Mouse (Mus musculus) stomach, embryonic 15.5 days (tissue): ENCODE results near the gene Plekhm1. TPM values are rescaled to one million over a fixed set of nuclear protein-coding genes. Genes with fewer than 3 reads are reported as not detected.

ENCODE experiments used
- ATAC-seq: fragments of 200-750 bp; cut with Nextera tagmentation; 2 replicates; pipeline ENCODE4 v1.8.0; 2017; ENCODE audit warnings: low read depth, moderate number of reproducible peaks, moderate TSS enrichment; ENCODE audit not compliant: insufficient read depth, low FRiP score
- H3K27ac ChIP-seq: fragments of 300-500 bp; sonication (generic); 2 replicates; pipeline ENCODE4 v1.5.1; 2015; ENCODE audit warnings: mild to moderate bottlenecking, inconsistent platforms
- H3K27me3 ChIP-seq: fragments of 300-500 bp; sonication (generic); replicated peaks from 2 replicates; pipeline ENCODE4 v1.6.1; 2015; ENCODE audit warnings: inconsistent platforms
- H3K36me3 ChIP-seq: fragments of 300-500 bp; sonication (generic); 2 replicates; pipeline ENCODE4 v1.6.1; 2015; ENCODE audit warnings: inconsistent platforms
- H3K4me1 ChIP-seq: fragments of 300-500 bp; sonication (generic); 2 replicates; pipeline ENCODE4 v1.6.1; 2015; ENCODE audit warnings: inconsistent platforms
- H3K4me2 ChIP-seq: fragments of 300-500 bp; sonication (generic); 2 replicates; pipeline ENCODE4 v1.6.1; 2015; ENCODE audit warnings: mild to moderate bottlenecking, inconsistent platforms
- H3K4me3 ChIP-seq: fragments of 300-500 bp; sonication (generic); replicated peaks from 2 replicates; pipeline ENCODE4 v1.5.1; 2015; ENCODE audit warnings: inconsistent platforms
- H3K9ac ChIP-seq: fragments of 300-500 bp; sonication (generic); 2 replicates; pipeline ENCODE4 v1.6.1; 2015; ENCODE audit warnings: inconsistent platforms
- H3K9me3 ChIP-seq: fragments of 300-500 bp; sonication (generic); 2 replicates; pipeline ENCODE4 v1.6.1; 2016; ENCODE audit warnings: inconsistent platforms
- WGBS: fragments of 180-500 bp; shearing (Covaris S2); methylation state at CpG from one replicate; pipeline ENCODE4 v1.1.7; 2015; 5-methylcytosine and 5-hydroxymethylcytosine counted together
- polyA plus RNA-seq: library from polyadenylated mRNA; unstranded; fragments of >200 nt; fragmentation: Nextera tagmentation; extraction: Ambion mirVana; gene quantifications from 2 replicates; pipeline ENCODE4 v1.2.1, GENCODE M21; 2015

Plekhm1 gene
- polyA plus RNA-seq, 1 experiment from 2014 or later: 5.9 TPM

DNA sequence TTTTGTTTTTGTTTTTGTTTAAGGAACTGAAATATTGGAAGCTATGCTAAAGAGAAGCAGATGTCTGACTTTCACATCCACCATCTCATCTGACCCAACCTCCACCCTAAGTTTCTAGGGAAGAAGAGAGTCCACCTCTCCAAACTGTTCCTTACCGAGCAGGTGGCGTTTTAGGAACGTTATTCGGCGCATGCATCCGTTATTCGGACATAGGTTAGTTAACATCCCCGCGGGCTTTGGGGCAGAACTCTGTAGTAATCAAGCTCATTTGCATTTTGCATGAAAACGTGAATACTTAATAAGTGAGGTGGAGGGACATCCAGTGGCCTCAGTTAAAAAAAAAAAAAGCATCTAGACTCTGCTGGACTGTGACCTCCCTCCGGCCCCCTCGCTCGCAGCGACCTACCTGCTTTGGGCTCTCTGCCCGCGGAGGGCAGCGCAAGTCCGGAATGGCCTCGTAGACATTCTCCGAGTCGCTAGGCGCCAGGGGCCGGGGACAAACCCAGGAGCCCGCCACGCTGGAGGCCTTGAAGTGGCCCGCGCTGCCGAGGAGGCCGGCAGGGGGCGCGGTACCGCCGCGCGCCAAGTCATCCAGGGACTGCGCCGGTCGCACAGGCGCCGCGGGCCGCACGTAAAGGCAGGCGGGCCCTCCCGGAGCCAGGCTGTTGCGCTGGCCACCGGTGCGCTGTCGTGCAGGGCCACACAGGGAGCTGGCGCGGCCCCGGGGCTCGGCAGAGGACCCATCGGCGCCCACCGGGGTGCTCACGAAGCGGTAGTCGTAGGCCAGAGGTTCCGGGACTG lies 52.4 kb downstream of the Plekhm1 start:
- 3% methylated on average over 56 of the region's 60 CpGs for WGBS
- peak; percentile 32 for ATAC-seq
- peaks cover 21% of the 10 kb centered on the region for H3K27me3 ChIP-seq

DNA sequence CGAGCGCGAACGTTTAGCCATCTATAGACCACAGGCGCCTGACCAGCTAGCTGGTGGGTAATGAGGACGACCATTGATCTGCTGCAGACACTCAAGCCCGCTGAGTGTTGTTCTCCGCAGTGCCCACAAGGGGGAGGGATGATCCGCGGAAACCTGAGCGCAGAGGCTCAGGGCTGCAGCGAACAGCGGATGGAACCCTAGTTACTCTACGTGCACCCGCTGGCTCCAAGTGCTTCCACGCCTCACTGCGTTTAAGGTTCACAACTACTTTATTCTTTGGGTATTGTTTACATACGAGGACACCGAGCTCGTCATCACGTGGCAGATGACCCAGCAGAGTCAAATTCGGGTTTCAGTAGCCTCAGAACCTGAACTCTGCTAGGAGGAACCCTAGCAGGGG lies 53.4 kb downstream of the Plekhm1 start:
- Histone ChIP-seq H3K27ac (no peak overlapping the region), H3K9me3 (no peaks in the 10 kb centered on the region), H3K36me3 (no peaks in the 10 kb centered on the region), H3K4me3 (no peak overlapping the region; the same call in 1 of the 2 replicates), H3K27me3 (peaks cover 21% of the 10 kb centered on the region), H3K9ac (no peak overlapping the region), H3K4me1 (peaks cover 40% of the 10 kb centered on the region), H3K4me2 (peak overlapping the region; percentile 91)
- 1% methylated on average over 22 of the region's 22 CpGs for WGBS
- ATAC-seq: no peak

More for the DNA sequence above, 52.4 kb downstream of the Plekhm1 start:
- H3K4me1 ChIP-seq: peaks cover 40% of the 10 kb centered on the region
- no peaks in the 10 kb centered on the region for H3K9me3 ChIP-seq
- H3K27ac ChIP-seq: peak overlapping the region; percentile 48; the same call in 1 of the 2 replicates
- H3K4me3 ChIP-seq: peak overlapping the region; percentile 51
- peak overlapping the region; percentile 32; the same call in 1 of the 2 replicates for H3K9ac ChIP-seq
- H3K4me2 ChIP-seq: peak overlapping the region; percentile 91
- H3K36me3 ChIP-seq: no peaks in the 10 kb centered on the region

DNA sequence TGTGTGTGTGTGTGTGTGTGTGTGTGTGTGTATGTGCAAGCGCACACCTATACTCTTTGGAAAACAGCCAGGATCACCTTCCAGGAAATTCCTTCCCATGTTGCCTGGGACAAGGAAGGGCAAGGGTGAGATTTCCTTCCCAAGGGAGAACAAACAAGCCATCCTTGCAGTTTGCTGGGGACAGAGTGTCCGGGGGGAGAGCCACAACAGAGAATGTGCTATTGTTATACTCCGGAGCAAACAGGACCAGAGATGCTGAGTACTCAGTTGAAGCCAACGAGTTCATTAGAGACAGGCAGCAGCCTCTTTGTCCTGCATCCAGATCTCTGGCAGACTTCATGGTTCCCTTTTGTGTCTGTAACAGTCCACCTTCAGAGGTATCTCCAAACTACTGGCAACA lies 54.2 kb downstream of the Plekhm1 start:
- 66% methylated on average over 4 of the region's 4 CpGs for WGBS
- H3K9me3 ChIP-seq: no peaks in the 10 kb centered on the region
- no peaks in the 10 kb centered on the region for H3K36me3 ChIP-seq
- no peak overlapping the region for H3K27ac ChIP-seq
- no peak overlapping the region for H3K4me2 ChIP-seq
- H3K4me3 ChIP-seq: no peak overlapping the region
- no peak for ATAC-seq
- H3K9ac ChIP-seq: no peak overlapping the region
- peaks cover 36% of the 10 kb centered on the region for H3K4me1 ChIP-seq
- peaks cover 16% of the 10 kb centered on the region for H3K27me3 ChIP-seq

DNA sequence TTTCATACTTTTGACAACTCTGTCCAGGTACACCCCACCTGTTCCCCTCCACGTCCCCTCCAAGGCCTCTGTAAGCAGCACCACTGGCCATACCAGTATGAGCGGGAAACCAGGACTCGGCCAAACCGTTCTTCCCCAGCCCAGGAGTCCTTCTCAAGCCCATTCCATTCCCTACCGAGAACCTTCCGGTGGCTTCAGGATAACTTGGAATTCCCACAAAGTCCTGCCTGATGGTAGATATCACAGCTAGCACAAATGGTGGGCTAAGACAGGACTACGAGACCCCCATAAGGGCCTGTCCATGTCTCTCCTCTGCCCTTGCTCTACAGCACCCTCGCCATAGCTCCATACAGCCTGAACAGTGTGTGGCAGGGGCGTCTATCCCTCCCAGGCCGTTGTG lies 54.8 kb downstream of the Plekhm1 start:
- WGBS: 86% methylated on average over 10 of the region's 10 CpGs
- no peak overlapping the region for H3K4me2 ChIP-seq
- no peak for ATAC-seq

GRCm38 (mm10) chr11:103356938-103357670 lies 55.4 kb downstream of the Plekhm1 start:
- H3K4me2 ChIP-seq: no peak overlapping the region
- no peak for ATAC-seq

More for the DNA sequence above, 54.8 kb downstream of the Plekhm1 start:
- Histone ChIP-seq H3K27ac (no peak overlapping the region), H3K4me3 (no peak overlapping the region), H3K9me3 (no peaks in the 10 kb centered on the region), H3K4me1 (peaks cover 30% of the 10 kb centered on the region), H3K27me3 (peaks cover 10% of the 10 kb centered on the region; the same call in 1 of the 2 replicates), H3K36me3 (no peaks in the 10 kb centered on the region), H3K9ac (no peak overlapping the region)

DNA sequence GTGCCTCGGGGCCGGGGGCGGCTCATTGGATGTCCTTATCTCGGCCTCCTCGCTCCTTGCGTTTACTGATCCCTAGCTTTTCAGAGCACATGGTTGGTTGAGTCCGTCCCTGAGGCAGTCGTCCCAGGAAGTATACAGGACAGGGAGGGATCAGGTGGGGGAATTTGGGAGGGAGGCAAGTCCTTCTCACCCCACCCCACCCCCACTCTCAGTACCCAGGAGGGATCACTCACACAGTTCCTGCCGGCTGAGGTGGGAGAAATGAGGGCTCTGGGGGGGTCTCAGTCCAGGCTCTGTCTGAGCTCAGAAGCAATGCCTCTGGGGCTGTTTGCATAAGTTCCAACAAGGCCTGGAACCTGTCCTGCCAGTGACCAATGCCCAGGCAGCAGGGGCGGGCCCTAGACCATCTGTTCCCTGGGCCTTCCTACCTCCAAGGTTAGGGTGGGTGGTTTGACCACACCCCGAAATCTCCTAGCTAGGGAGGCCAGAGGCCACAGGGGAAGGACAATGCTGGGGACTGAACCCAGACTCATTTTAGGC lies 56.4 kb downstream of the Plekhm1 start:
- Histone ChIP-seq H3K9ac (peak overlapping the region; percentile 8; the same call in 1 of the 2 replicates), H3K9me3 (no peaks in the 10 kb centered on the region), H3K4me3 (peak overlapping the region; percentile 33), H3K27me3 (0 out of 2 replicates have a peak, but pooled peaks cover under 1% of the 10 kb centered on the region), H3K4me2 (peak overlapping the region; percentile 38), H3K27ac (peak overlapping the region; percentile 78), H3K4me1 (peaks cover 20% of the 10 kb centered on the region), H3K36me3 (no peaks in the 10 kb centered on the region)
- peak; percentile 77 for ATAC-seq
- 24% methylated on average over 11 of the region's 11 CpGs for WGBS

More at GRCm38 (mm10) chr11:103356938-103357670, 55.4 kb downstream of the Plekhm1 start:
- H3K27me3 ChIP-seq: peaks cover 5% of the 10 kb centered on the region; the same call in 1 of the 2 replicates
- peaks cover 25% of the 10 kb centered on the region for H3K4me1 ChIP-seq
- no peaks in the 10 kb centered on the region for H3K9me3 ChIP-seq
- whole genome bisulfite sequencing: 69% methylated on average over 16 of the region's 16 CpGs
- no peak overlapping the region for H3K4me3 ChIP-seq
- H3K27ac ChIP-seq: peak overlapping the region; percentile 78; the same call in 1 of the 2 replicates
- H3K9ac ChIP-seq: no peak overlapping the region
- no peaks in the 10 kb centered on the region for H3K36me3 ChIP-seq

DNA sequence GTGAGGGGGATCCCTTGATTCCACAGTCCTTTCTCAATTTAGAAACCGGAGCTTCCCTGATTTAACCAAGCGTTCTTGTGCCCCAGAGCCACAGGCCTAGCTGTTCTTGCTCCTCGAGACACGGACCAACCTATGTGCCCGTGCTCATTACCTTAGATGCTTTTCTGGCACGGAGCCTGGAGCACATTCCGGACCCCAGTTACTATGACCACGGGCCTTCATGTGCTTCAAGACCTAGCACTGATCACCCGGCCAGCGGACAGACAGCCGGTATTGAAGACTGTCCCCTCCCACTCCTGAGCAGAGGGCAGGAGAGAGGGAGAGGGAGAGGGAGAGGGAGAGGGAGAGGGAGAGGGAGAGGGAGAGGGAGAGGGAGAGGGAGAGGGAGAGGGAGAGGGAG lies 57.2 kb downstream of the Plekhm1 start:
- peaks cover 15% of the 10 kb centered on the region for H3K4me1 ChIP-seq
- no peak overlapping the region for H3K9ac ChIP-seq
- 25% methylated on average over 11 of the region's 11 CpGs for WGBS
- H3K9me3 ChIP-seq: no peaks in the 10 kb centered on the region
- H3K27me3 ChIP-seq: no peaks in the 10 kb centered on the region
- H3K36me3 ChIP-seq: no peaks in the 10 kb centered on the region
- no peak for ATAC-seq
- no peak overlapping the region for H3K27ac ChIP-seq
- H3K4me2 ChIP-seq: peak overlapping the region; percentile 38
- H3K4me3 ChIP-seq: peak overlapping the region; percentile 17

DNA sequence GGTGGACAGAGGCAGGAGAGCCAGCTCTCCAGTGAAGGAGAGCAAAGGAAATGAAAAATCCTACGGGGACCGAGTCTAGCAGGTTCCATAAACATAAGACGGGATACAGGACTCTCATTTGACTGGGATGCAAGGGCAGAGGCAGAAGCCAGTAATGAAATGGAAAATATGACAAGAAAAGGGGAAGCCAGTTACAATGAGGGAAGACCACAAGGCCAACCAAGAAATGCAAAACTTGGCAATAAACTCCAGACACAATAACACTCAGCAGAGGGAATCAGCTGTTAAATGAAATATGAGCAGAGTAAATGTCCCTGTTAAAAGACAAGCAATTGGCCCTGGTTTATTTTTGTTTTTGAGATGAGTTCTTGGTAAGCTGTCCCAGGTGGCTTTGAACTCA lies 58.5 kb downstream of the Plekhm1 start:
- Histone ChIP-seq H3K9me3 (no peaks in the 10 kb centered on the region), H3K4me3 (no peak overlapping the region), H3K4me1 (peaks cover 11% of the 10 kb centered on the region), H3K9ac (no peak overlapping the region), H3K4me2 (no peak overlapping the region), H3K27ac (no peak overlapping the region), H3K27me3 (no peaks in the 10 kb centered on the region), H3K36me3 (no peaks in the 10 kb centered on the region)
- WGBS: 63% methylated on average over 3 of the region's 3 CpGs
- ATAC-seq: no peak

DNA sequence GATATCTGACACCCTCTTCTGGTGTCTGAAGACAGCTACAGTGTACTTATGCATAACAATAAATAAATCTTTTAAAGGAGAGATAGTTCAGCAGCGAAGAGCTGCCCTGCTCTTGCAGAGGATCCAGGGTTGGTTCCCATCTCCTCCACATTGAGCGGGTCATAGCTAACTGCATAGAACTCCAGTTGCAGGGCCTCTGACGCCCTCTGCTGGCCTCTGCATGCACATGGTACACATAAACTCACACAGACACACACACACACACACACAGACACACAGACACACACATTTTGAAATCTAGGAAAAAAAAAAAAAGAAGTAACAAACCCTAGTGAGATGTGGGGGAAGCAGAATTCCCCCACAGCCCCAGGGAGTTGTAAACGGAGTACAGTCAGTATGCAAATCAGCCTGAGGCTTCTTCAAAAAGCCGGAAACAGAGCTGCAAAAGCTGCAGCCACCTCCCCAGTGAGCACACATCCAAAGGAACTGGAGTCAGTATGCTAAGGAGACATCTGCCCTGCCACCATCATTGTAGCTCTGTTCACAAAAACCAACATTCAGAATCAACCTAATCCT lies 60.2 kb downstream of the Plekhm1 start:
- no peaks in the 10 kb centered on the region for H3K9me3 ChIP-seq
- H3K27ac ChIP-seq: no peak overlapping the region
- H3K36me3 ChIP-seq: no peaks in the 10 kb centered on the region
- H3K4me1 ChIP-seq: peaks cover 8% of the 10 kb centered on the region; the same call in 1 of the 2 replicates
- no peak overlapping the region for H3K4me2 ChIP-seq
- no peak overlapping the region for H3K4me3 ChIP-seq
- H3K9ac ChIP-seq: no peak overlapping the region
- WGBS: 83% methylated on average over 5 of the region's 5 CpGs
- no peaks in the 10 kb centered on the region for H3K27me3 ChIP-seq
- no peak for ATAC-seq

DNA sequence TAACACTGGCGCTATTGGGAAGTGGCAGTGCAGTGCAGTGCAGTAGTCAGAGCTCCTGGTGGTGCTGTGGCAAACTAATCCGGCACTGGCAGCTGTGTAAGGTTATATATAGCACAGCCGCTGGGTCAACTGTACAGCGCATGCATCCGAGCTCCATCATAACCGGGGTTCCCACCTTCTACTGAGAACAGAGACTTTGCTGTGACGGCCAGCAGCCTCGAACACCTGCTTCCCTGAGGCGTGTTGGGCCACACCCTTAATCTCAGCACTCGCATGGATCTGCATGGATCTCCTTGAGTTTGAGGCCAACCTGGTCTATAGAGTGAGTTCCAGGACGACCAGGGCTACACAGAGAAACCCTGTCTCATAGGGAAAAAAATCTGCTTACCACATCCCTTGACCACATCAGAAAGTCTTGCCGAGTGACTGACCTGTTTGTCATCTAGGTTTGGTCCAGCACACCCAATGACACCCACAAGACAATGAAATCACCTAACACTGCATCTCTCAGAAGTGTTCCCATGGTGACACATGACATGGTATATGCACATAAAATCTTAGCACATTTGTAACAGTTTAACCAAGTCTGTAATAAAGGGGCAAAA lies 61.7 kb downstream of the Plekhm1 start:
- Histone ChIP-seq H3K4me3 (no peak overlapping the region), H3K9ac (no peak overlapping the region), H3K36me3 (no peaks in the 10 kb centered on the region), H3K27ac (no peak overlapping the region), H3K4me2 (no peak overlapping the region), H3K27me3 (no peaks in the 10 kb centered on the region), H3K9me3 (no peaks in the 10 kb centered on the region), H3K4me1 (peaks cover 12% of the 10 kb centered on the region)
- ATAC-seq: no peak
- 80% methylated on average over 12 of the region's 12 CpGs for WGBS

DNA sequence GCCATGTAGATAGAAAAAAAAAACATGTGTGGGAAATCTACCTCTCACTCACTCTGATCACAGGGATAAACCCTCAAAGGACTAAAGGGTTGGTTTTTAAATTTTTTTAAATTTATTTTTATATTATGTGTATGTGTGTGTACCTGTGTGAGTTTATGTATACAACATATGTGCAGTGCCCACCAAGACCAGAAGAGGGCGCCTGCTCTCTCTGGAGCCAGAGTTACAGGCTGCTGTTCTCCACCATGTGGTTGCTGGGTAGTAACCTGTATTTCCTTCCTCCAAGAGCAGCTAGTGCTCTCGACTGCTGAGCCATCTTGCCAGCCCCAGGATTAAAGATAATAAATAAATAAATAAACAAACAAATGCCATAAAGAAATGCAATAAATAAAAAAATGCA lies 62.8 kb downstream of the Plekhm1 start:
- Histone ChIP-seq H3K4me1 (peaks cover 13% of the 10 kb centered on the region), H3K9ac (no peak overlapping the region), H3K4me2 (no peak overlapping the region), H3K27me3 (no peaks in the 10 kb centered on the region), H3K36me3 (no peaks in the 10 kb centered on the region), H3K9me3 (no peaks in the 10 kb centered on the region), H3K27ac (no peak overlapping the region), H3K4me3 (no peak overlapping the region)
- no peak for ATAC-seq
- WGBS: 83% methylated on average over 2 of the region's 2 CpGs
